9 mouse cellular contexts compared by ENCODE assay signal in the genomic region with DNA sequence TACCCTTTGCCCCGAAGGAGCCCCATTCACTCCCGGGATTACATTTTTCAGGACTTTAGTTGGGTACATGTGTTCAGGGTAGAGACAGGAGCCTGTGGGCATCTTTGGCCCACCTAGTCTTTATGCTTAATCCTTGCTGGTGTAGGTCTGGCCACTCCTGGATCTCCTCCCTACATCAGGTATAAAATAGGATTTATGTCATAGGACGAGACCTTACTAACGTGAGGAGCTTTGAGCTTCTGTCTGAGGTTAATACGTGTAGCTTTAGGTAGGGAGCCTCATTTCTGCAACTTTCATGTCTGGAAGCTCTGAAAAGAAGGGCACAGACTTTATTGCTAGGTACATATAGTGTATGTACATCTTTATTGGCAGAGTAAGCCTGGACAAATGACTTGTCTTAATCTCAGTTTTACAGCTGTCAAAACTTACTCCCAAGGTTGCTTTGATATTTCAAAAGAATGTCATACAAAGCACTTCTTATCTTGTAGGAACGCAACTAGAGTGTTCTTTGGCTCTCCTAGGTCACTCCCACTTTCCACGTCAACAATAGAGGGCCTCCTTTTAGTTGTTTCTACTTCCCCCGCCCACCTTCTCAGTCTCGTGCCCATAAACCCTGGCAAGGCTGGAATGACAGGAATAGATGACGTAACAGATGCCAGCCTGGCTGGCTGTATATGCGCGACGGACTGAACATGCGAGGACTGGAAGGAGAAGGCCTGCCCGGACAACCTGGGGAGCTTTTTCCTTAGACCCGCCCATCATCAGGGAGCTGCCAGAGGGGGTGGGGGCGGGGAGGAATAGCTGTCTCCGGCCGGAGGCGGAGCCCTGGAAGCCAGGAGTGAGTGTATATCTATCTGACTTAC. TPM values are rescaled to one million over a fixed set of nuclear protein-coding genes. Genes with fewer than 3 reads are reported as not detected.
DNase-seq lines count a peak whose midpoint lies in the region; ATAC-seq and TF ChIP-seq lines count a peak whose summit lies in the region.
"Had no signal": no experiment of that assay in that cellular context is flagged by ENCODE, and none has a peak within 500 bp of the region (broad histone marks: within the 10 kb centered on the region; RNA-seq: fewer than 3 reads in every experiment).

No protein-coding gene starts in this region.

- peaks cover 19% of the 10 kb centered on the region for H3K4me1 ChIP-seq in thymus, adult 2 months (replicated peaks; ENCODE audit: control insufficient read depth, insufficient read depth, low read length)
- no peaks in the 10 kb centered on the region; the same call in 1 of the 2 replicates for H3K4me1 ChIP-seq in embryonic facial prominence, embryonic 11.5 days (ENCODE audit: control insufficient read depth, insufficient read depth, low read length)
- peaks cover 11% of the 10 kb centered on the region for H3K4me1 ChIP-seq in heart, adult 2 months (ENCODE audit: control insufficient read depth, insufficient read depth, low read length)
- H3K4me1 ChIP-seq in limb, embryonic 10.5 days = peaks cover 42% of the 10 kb centered on the region
- H3K4me1 ChIP-seq in midbrain, embryonic 11.5 days (ENCODE audit: control insufficient read depth, insufficient read depth, low read length) = peaks cover 24% of the 10 kb centered on the region

- no peaks in the 10 kb centered on the region for H3K79me2 ChIP-seq in heart, adult 2 months (replicated peaks; ENCODE audit: control insufficient read depth, insufficient read depth, low read length)

- peak overlapping the region; percentile 21; the same call in 1 of the 2 replicates for H3K27ac ChIP-seq in thymus, adult 2 months (ENCODE audit: control insufficient read depth, insufficient read depth, low read length)
- no peak overlapping the region for H3K27ac ChIP-seq in embryonic facial prominence, embryonic 11.5 days (replicated peaks; ENCODE audit: low read depth, low read length)
- H3K27ac ChIP-seq in heart, adult 2 months = peak overlapping the region; percentile 90
- peak overlapping the region; percentile 89 for H3K27ac ChIP-seq in limb, embryonic 10.5 days
- no peak overlapping the region; the same call in 1 of the 2 replicates for H3K27ac ChIP-seq in midbrain, embryonic 11.5 days (ENCODE audit: low read depth, low read length)

- TF ChIP-seq POLR2A in thymus, adult 2 months (IDR thresholded peaks at IDR 0.05; ENCODE audit: control insufficient read depth, extremely low read depth, insufficient read depth, low read length, poor library complexity) = no peak
- TF ChIP-seq POLR2A in heart, adult 2 months (IDR thresholded peaks at IDR 0.05; ENCODE audit: insufficient read depth, low read depth, low read length) = 0 out of 2 replicates have a peak, but pooled peaks have one; percentile 34

- peak overlapping the region; percentile 18; the same call in 1 of the 2 replicates for H3K9ac ChIP-seq in embryonic facial prominence, embryonic 11.5 days (replicated peaks; ENCODE audit: low read length)
- H3K9ac ChIP-seq in heart, adult 2 months (ENCODE audit: low read depth, low read length) = peak overlapping the region; percentile 25
- H3K9ac ChIP-seq in midbrain, embryonic 11.5 days (ENCODE audit: low read length) = peak overlapping the region; percentile 17

- peak; percentile 41 for DNase-seq in thymus, adult 2 months
- DNase-seq in thymus, postnatal 10 days (ENCODE audit: low spot score in 2 of 2) = no peak
- peak; percentile 65 for DNase-seq in embryonic facial prominence, embryonic 11.5 days (ENCODE audit: low spot score)
- peak; percentile 87 to 88 for DNase-seq in heart, adult 2 months
- peak; percentile 84 for DNase-seq in kidney, adult 18-20 months
- DNase-seq in limb, embryonic 10.5 days (ENCODE audit: low spot score) = peak; percentile 71
- DNase-seq in midbrain, embryonic 11.5 days (ENCODE audit: low spot score, missing footprints) = peak; percentile 91
- peak; percentile 75 for DNase-seq in spleen, adult 12 weeks (ENCODE audit: low spot score)

- 23% methylated on average over 20 of the region's 20 CpGs for WGBS in thymus, adult 2 months
- 6% methylated on average over 20 of the region's 20 CpGs for WGBS in embryonic facial prominence, embryonic 11.5 days
- WGBS in heart, adult 2 months = 8% methylated on average over 20 of the region's 20 CpGs
- 6% methylated on average over 20 of the region's 20 CpGs for WGBS in limb, embryonic 10.5 days
- WGBS in midbrain, embryonic 11.5 days = 5% methylated on average over 20 of the region's 20 CpGs

- 0 out of 2 replicates have a peak, but pooled peaks have one; percentile 15 for ATAC-seq in embryonic facial prominence, embryonic 11.5 days (replicated peaks; ENCODE audit: insufficient number of reproducible peaks, low FRiP score, low TSS enrichment, low read depth)
- peak; percentile 23 for ATAC-seq in midbrain, embryonic 11.5 days (ENCODE audit: low FRiP score)

- intact Hi-C loops in heart, adult 2 months (cut with DNase I) = loop anchor here (2.0 kb wide), 1 partner anchor 319 kb away; a partner anchor contains a TSS

- no peaks in the 10 kb centered on the region for H3K27me3 ChIP-seq in thymus, adult 2 months (ENCODE audit: control insufficient read depth, insufficient read depth, low read length)
- no peaks in the 10 kb centered on the region for H3K27me3 ChIP-seq in embryonic facial prominence, embryonic 11.5 days (ENCODE audit: control insufficient read depth, insufficient read depth, low read length)
- H3K27me3 ChIP-seq in heart, adult 2 months (ENCODE audit: control insufficient read depth, insufficient read depth, low read length) = no peaks in the 10 kb centered on the region
- H3K27me3 ChIP-seq in limb, embryonic 10.5 days (ENCODE audit: low read depth, poor library complexity, severe bottlenecking) = peaks cover 18% of the 10 kb centered on the region
- H3K27me3 ChIP-seq in midbrain, embryonic 11.5 days (ENCODE audit: control insufficient read depth, insufficient read depth, low read length) = no peaks in the 10 kb centered on the region

- H3K9me3 ChIP-seq in embryonic facial prominence, embryonic 11.5 days (replicated peaks; ENCODE audit: control insufficient read depth, low read length) = no peaks in the 10 kb centered on the region
- H3K9me3 ChIP-seq in limb, embryonic 10.5 days (replicated peaks) = no peaks in the 10 kb centered on the region
- no peaks in the 10 kb centered on the region for H3K9me3 ChIP-seq in midbrain, embryonic 11.5 days (ENCODE audit: control insufficient read depth, low read length)

- TF ChIP-seq CTCF in thymus, adult 2 months (IDR thresholded peaks at IDR 0.05; ENCODE audit: borderline replicate concordance, control insufficient read depth, extremely low read depth, insufficient read depth, low read length, poor library complexity) = no peak
- TF ChIP-seq CTCF in heart, adult 2 months (IDR thresholded peaks at IDR 0.05) = no peak

- peak overlapping the region; percentile 49 for H3K4me3 ChIP-seq in thymus, adult 2 months (ENCODE audit: control insufficient read depth, insufficient read depth, low read length)
- H3K4me3 ChIP-seq in embryonic facial prominence, embryonic 11.5 days (ENCODE audit: low read depth, low read length) = peak overlapping the region; percentile 80
- H3K4me3 ChIP-seq in heart, adult 2 months = peak overlapping the region; percentile 72
- H3K4me3 ChIP-seq in limb, embryonic 10.5 days = peak overlapping the region; percentile 94
- H3K4me3 ChIP-seq in midbrain, embryonic 11.5 days (ENCODE audit: low read depth, low read length) = peak overlapping the region; percentile 85

- H3K4me2 ChIP-seq in embryonic facial prominence, embryonic 11.5 days (ENCODE audit: low read depth, low read length) = peak overlapping the region; percentile 53
- peak overlapping the region; percentile 40 for H3K4me2 ChIP-seq in midbrain, embryonic 11.5 days

- TF ChIP-seq EP300 in heart, adult 2 months (IDR thresholded peaks at IDR 0.05; ENCODE audit: insufficient read depth, low read depth, low read length) = peak; percentile 42; the same call in 1 of the 2 replicates

- peaks cover 2% of the 10 kb centered on the region for H3K36me3 ChIP-seq in thymus, adult 2 months (ENCODE audit: control insufficient read depth, insufficient read depth, low read length)
- H3K36me3 ChIP-seq in embryonic facial prominence, embryonic 11.5 days (replicated peaks; ENCODE audit: control insufficient read depth, insufficient read depth, low read depth, low read length) = no peaks in the 10 kb centered on the region; the same call in 1 of the 2 replicates
- no peaks in the 10 kb centered on the region for H3K36me3 ChIP-seq in heart, adult 2 months (ENCODE audit: control insufficient read depth, insufficient read depth, low read length)
- H3K36me3 ChIP-seq in limb, embryonic 10.5 days = peaks cover 18% of the 10 kb centered on the region
- peaks cover under 1% of the 10 kb centered on the region; the same call in 1 of the 2 replicates for H3K36me3 ChIP-seq in midbrain, embryonic 11.5 days (ENCODE audit: control insufficient read depth, insufficient read depth, low read length)

RNA-seq across cellular contexts. Expression of a gene that starts 0.7 kb away (rescaled TPM):
- 66.8 and 74.6 TPM in 2 replicates for polyA plus RNA-seq in thymus, adult 2 months (2012; rRNA removed)
- polyA plus RNA-seq in embryonic facial prominence, embryonic 11.5 days (2014; fragmentation: Nextera tagmentation; extraction: Ambion mirVana) = 8.0 and 9.3 TPM in 2 replicates
- 10 to 100 TPM; 40.2 to 40.9 TPM for total RNA-seq in heart, adult 2 months (2021)
- 61.2 and 63.8 TPM in 2 replicates for polyA plus RNA-seq in heart, adult 2 months (2012; rRNA removed)
- 46.9 and 55.0 TPM in 2 replicates for polyA plus RNA-seq in limb, embryonic 10.5 days (2016; fragmentation: Nextera tagmentation; extraction: Ambion mirVana)
- 9.7 and 12.0 TPM in 2 replicates for polyA plus RNA-seq in midbrain, embryonic 11.5 days (2014; fragmentation: Nextera tagmentation; extraction: Ambion mirVana)

RNA-seq across cellular contexts. Expression of a gene that starts 10.2 kb away (rescaled TPM):
- polyA plus RNA-seq in thymus, adult 2 months (2012; rRNA removed) = not detected in 2 replicates
- not detected in 2 replicates for polyA plus RNA-seq in embryonic facial prominence, embryonic 11.5 days (2014; fragmentation: Nextera tagmentation; extraction: Ambion mirVana)
- not detected for total RNA-seq in heart, adult 2 months (2021)
- polyA plus RNA-seq in heart, adult 2 months (2012; rRNA removed) = not detected in 2 replicates
- not detected in 2 replicates for polyA plus RNA-seq in limb, embryonic 10.5 days (2016; fragmentation: Nextera tagmentation; extraction: Ambion mirVana)
- not detected in 2 replicates for polyA plus RNA-seq in midbrain, embryonic 11.5 days (2014; fragmentation: Nextera tagmentation; extraction: Ambion mirVana)
- polyA plus RNA-seq: Patski had no signal

RNA-seq across cellular contexts. Expression of a gene that starts 37.0 kb away (rescaled TPM):
- polyA plus RNA-seq in thymus, adult 2 months (2012; rRNA removed) = 1.1 and 1.2 TPM in 2 replicates
- polyA plus RNA-seq in embryonic facial prominence, embryonic 11.5 days (2014; fragmentation: Nextera tagmentation; extraction: Ambion mirVana) = 0.24 TPM in 1 of 2 replicates, not detected in the other
- total RNA-seq in heart, adult 2 months (2021) = not detected
- 0.23 TPM in 1 of 2 replicates, not detected in the other for polyA plus RNA-seq in heart, adult 2 months (2012; rRNA removed)
- 0.14 TPM in 1 of 2 replicates, not detected in the other for polyA plus RNA-seq in limb, embryonic 10.5 days (2016; fragmentation: Nextera tagmentation; extraction: Ambion mirVana)
- polyA plus RNA-seq in midbrain, embryonic 11.5 days (2014; fragmentation: Nextera tagmentation; extraction: Ambion mirVana) = 0.23 and 0.26 TPM in 2 replicates

RNA-seq across cellular contexts. Expression of a gene that starts 37.5 kb away (rescaled TPM):
- polyA plus RNA-seq in thymus, adult 2 months (2012; rRNA removed) = not detected in 2 replicates
- 0.83 and 1.2 TPM in 2 replicates for polyA plus RNA-seq in embryonic facial prominence, embryonic 11.5 days (2014; fragmentation: Nextera tagmentation; extraction: Ambion mirVana)
- 10 to 100 TPM in 1 of 2 experiments, 1 to 10 TPM in 1; 7.9 to 10.8 TPM for total RNA-seq in heart, adult 2 months (2021)
- polyA plus RNA-seq in heart, adult 2 months (2012; rRNA removed) = not detected in 2 replicates
- polyA plus RNA-seq in limb, embryonic 10.5 days (2016; fragmentation: Nextera tagmentation; extraction: Ambion mirVana) = 1.3 and 1.8 TPM in 2 replicates
- 1.3 and 1.4 TPM in 2 replicates for polyA plus RNA-seq in midbrain, embryonic 11.5 days (2014; fragmentation: Nextera tagmentation; extraction: Ambion mirVana)

RNA-seq across cellular contexts. Expression of a gene that starts 38.2 kb away (rescaled TPM):
- polyA plus RNA-seq in thymus, adult 2 months (2012; rRNA removed) = 0.74 and 1.1 TPM in 2 replicates
- polyA plus RNA-seq in embryonic facial prominence, embryonic 11.5 days (2014; fragmentation: Nextera tagmentation; extraction: Ambion mirVana) = not detected in 2 replicates
- total RNA-seq in heart, adult 2 months (2021) = 1 to 10 TPM; 2.7 to 2.9 TPM
- not detected in 2 replicates for polyA plus RNA-seq in heart, adult 2 months (2012; rRNA removed)
- polyA plus RNA-seq in limb, embryonic 10.5 days (2016; fragmentation: Nextera tagmentation; extraction: Ambion mirVana) = not detected in 2 replicates
- polyA plus RNA-seq in midbrain, embryonic 11.5 days (2014; fragmentation: Nextera tagmentation; extraction: Ambion mirVana) = not detected in 2 replicates
- polyA plus RNA-seq: Patski had no signal

Comparison
In these comparisons a context has a peak if more than half of its experiments do, and no peak if none do; other contexts are left out.
1. DNase-seq: peak in thymus, adult 2 months (single experiment), embryonic facial prominence, embryonic 11.5 days (single experiment), heart, adult 2 months (2 of 2), kidney, adult 18-20 months (single experiment), limb, embryonic 10.5 days (single experiment), midbrain, embryonic 11.5 days (single experiment) and spleen, adult 12 weeks (single experiment); none in thymus, postnatal 10 days (0 of 2).
2. H3K27ac ChIP-seq: peak in thymus, adult 2 months (single experiment), heart, adult 2 months (single experiment) and limb, embryonic 10.5 days (single experiment); none in embryonic facial prominence, embryonic 11.5 days (single experiment) and midbrain, embryonic 11.5 days (single experiment).
3. Peak in every context shown above with its lines, with median percentiles within 50 percentile points of each other: H3K4me3 ChIP-seq and H3K9ac ChIP-seq.